Mouse (Mus musculus) thymus, postnatal 0 days (tissue): ENCODE data around the gene Vstm5. TPM values are rescaled to one million over a fixed set of nuclear protein-coding genes. Genes with fewer than 3 reads are reported as not detected.
"Not testable (repeated sequence)": the region's sequence is repeated elsewhere in the genome, so short reads cannot be mapped to it uniquely, and the experiment has no call there.

Experiments
- DNase-seq: peaks from one replicate; pipeline ENCODE4 v3.0.0-alpha.2; 2015; ENCODE audit warnings: low spot score
- polyA plus RNA-seq: library from polyadenylated mRNA; unstranded; fragments of >200 nt; fragmentation: Nextera tagmentation; extraction: Ambion mirVana; gene quantifications from 2 replicates; pipeline ENCODE4 v1.2.1, GENCODE M21; 2015

Gene Vstm5
- polyA plus RNA-seq, 1 experiment from 2014 or later = 0.65 TPM

DNA sequence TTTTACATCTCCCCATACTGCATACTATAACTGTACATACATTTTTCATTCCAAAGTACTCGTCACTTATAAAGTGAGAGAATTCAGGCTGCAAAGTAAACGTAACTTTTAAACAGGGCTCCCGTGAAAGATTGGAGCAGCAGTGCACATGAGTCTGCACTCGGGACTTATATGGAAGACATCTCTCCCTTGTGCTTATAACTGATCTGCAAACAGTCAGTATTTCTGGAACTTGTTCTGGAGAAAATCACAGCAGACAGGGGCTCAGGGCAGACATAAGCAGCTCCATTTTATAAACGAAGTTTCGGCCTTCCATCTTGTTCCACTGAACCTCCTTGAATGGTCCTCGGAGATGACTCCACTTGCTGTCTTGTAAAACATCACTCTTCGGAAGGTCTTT lies 23.1 kb downstream of the Vstm5 start:
- no peak for DNase-seq

DNA sequence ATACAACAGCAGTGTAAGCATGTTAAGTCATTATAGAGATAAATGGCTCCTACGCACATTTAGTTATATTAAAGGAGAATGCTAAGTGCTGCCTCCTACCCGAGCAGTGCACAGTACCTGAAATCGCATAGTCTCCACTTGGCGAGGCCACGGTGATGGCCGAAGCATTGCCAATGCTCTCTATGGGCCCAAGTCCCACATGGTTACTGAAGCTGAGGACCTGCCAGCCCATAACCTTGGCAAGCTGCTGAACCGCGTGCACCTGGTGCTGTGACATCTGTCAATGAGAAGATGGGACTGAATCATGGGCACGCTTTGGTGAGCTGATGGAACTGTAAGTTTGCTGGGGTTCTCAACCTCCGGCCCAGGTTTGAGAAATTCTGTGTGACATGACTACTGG lies 24.6 kb downstream of the Vstm5 start:
- DNase-seq = no peak

DNA sequence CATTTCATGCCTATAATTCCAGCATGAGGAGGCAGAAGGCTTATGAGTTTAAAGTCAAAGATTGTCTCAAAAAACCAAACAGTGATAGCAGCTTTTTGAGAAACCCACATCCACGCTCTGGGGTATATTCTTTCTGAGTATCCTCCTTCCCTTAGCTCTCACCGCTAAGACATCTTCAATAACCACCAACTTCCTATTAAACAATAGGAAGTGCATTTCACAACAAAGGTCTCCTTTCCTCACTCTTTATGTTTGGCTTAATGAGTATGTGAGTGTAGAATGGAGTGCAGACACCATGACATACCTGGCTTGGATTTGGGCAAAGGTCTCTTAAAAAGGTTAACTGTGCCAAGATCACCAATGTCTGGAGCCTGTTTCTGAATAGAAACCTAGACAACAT lies 35.1 kb downstream of the Vstm5 start:
- no peak for DNase-seq

- DNase-seq = no peak
These were observed 38.0 kb downstream of the Vstm5 start for GRCm38 (mm10) chr9:15276855-15277254.

GRCm38 (mm10) chr9:15278343-15278742 lies 39.5 kb downstream of the Vstm5 start:
- no peak for DNase-seq

DNA sequence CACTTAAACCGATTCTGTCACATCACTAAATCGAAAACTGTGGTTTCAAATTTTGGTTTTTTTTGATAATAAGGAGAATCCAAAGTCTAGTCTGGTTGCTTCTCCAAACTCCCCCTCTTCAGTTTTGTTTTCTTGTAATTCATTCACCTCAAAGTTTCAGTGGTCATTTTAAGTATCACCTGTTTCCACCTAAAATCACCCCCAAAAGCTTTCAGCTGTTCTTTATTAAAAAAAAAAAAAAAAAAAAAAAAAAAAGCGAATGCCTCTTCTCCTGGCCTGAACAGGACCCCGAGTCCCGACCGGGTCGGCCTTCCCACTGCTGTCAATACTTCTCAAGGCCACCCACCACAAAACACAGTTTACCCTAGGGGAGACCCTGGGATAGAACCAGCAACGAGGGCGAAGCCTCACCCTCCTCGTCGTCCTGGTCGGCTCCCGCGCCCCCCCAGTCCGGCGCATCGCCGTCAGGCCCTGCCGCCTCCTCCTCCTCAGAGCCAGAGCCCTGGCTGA lies 40.3 kb downstream of the Vstm5 start:
- DNase-seq = no peak

DNA sequence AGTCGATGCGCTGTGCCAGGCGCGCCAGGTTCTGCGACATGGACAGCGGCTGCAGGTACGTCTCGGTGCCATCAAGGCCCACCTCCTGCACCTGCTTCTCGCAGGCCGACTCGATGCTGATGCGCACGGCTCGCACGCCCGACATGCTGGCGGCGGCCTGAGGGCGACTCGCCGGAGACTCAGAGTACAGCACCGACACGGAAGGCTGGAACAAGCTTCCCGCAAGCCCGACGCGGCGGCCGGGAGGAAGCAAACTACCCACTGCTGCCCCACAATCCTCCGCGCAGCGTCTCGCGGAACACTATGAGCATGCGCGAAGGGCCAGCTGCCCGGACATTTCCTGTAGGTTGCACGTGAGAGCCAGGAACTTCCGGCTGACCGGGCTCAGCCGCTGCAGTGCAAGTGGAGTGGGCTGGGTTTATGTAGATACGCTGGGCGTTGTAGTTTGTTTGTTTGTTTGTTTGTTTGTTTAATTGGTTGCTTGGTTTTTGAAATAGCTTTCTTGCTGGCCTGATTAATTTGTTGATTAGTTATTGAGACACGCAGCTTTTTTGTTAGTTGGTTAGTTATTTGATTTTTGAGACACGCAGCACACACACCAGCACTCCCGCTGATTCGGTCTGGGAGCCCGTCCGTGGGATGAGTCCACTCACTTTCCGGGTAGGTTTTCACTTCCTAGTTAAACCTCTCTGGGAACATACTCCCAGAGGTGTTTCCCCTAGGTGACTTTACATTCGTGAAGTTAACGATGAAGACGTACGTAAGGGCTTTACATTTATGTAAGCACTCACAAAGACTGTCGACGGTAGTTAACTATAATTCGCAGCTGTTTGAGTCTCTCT lies 41.0 kb downstream of the Vstm5 start, which contains the start of gene Med17:
TSS of gene Med17 (minus strand) at position 283 of the 842 bp plus-strand sequence.
- peak; percentile 95 for DNase-seq

GRCm38 (mm10) chr9:15280491-15280879 lies 41.6 kb downstream of the Vstm5 start:
- no peak for DNase-seq

GRCm38 (mm10) chr9:15285443-15285842 lies 46.6 kb downstream of the Vstm5 start:
- DNase-seq = peak; percentile 21

DNA sequence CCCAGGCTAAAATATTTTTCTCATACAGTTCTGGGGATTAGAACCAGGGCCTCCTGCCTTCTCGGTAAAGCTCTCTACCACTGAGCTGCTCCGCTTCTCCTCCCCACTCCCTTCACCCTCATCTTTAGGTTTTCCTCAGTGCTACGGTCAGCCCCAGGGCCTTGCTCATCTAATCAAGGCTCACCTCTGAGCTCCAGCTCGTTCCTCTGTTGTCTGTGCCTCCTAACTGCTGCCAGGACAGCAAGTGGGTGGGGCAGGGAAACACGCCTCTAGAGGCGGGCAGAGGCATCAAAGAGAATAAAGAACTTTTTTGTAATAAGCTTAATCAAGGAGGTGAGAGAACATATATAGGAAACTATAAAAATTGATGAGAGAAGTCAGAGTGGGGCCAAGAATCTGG lies 49.0 kb downstream of the Vstm5 start:
- no peak for DNase-seq

DNA sequence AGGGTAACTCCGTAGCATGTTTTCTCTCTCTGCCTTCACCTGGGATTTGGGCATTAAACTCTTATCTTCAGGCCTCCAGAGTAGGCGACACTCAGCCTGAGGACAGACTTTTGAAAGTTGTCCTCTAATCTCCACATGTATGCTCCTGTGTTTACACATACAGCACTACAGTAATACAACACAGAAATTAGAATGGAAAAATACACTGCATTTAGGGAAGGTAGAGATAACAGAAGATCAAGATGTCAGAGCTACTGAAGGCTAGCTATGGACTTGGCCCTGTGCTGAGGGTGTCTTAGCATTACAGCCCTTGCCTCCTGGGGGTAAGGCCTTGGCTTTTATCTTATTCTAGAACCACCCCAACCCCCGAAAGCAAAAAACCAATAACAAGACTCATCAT lies 49.6 kb downstream of the Vstm5 start:
- no peak for DNase-seq

DNA sequence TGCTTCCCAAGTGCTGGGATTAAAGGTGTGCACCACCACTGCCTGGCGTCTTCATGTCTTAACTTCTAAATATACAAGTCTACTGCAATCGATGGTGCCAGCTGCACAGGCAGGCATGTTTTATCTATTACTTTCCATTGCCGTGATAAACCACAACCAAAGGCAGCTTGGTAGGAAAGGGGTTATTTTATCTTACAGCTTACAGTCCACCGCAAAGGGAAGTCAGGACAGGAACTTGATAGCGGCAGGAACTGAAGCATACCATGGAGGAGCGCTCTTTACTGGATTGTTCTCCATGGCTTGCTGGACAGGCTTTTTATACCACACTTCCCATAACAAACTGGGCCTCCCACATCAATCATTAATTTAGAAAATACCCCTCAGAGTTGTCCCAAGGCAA lies 50.4 kb downstream of the Vstm5 start:
- no peak for DNase-seq

DNA sequence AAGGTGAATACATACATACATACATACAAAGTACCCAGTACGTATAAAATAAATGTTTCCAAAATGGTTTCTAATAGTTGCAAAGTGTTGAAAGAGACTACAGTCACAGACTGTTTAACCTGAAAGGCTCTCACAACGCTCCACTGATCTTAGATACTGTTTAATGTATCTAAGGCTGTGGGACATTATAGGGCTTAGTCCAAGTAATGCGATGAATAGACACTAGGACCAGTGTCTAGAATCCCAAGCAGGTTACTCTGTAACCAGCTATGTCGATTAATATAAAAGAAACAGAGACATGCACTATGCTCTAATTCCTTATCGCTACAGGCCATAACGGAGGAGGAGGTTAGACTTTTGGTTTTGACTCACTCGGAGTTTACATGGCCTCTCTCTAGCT lies 58.3 kb downstream of the Vstm5 start:
- no peak for DNase-seq

DNA sequence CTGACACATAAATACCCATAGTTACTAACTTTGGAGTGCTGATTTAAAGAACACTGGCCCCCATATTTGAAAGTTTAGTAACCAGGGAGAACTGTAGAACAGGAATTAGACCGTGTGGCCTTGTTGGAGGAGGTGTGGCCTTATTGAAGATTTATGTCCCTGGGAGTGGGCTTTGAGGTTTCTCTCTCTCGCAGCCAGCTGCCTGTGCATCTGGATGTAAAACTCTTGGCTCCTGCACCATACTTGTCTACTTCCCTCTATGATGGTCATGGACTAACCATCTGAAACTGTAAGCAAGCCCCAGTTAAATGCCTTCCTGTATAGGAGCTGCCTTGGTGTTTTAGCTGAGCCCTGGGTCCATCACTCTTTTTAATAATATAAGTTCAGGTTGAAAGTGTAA lies 59.6 kb downstream of the Vstm5 start:
- no peak for DNase-seq

- DNase-seq = no peak
These were observed 61.2 kb downstream of the Vstm5 start for GRCm38 (mm10) chr9:15300056-15300455.

GRCm38 (mm10) chr9:15301399-15301798 lies 62.6 kb downstream of the Vstm5 start:
- no peak for DNase-seq

DNA sequence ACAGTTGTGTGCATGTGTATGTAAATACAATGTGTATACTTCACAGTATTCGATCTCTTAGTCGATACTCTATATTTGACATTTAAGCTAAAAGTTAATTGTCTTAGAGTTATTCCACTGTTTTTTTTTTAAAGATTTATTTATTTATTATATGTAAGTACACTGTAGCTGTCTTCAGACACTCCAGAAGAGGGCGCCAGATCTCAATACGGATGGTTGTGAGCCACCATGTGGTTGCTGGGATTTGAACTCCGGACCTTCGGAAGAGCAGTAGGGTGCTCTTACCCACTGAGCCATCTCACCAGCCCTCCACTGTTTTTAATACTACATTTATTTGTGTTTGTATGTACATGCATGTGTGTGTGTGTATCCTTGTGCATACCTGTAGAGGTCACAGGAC lies 63.2 kb downstream of the Vstm5 start:
- DNase-seq = not testable (repeated sequence)

- no peak for DNase-seq
These were observed 64.0 kb downstream of the Vstm5 start for GRCm38 (mm10) chr9:15302881-15303280.

- peak; percentile 95 for DNase-seq
These were observed 66.9 kb downstream of the Vstm5 start, which contains the start of gene Taf1d for GRCm38 (mm10) chr9:15305503-15306397. Taf1d (plus strand) TSS chr9:15306214.

DNA sequence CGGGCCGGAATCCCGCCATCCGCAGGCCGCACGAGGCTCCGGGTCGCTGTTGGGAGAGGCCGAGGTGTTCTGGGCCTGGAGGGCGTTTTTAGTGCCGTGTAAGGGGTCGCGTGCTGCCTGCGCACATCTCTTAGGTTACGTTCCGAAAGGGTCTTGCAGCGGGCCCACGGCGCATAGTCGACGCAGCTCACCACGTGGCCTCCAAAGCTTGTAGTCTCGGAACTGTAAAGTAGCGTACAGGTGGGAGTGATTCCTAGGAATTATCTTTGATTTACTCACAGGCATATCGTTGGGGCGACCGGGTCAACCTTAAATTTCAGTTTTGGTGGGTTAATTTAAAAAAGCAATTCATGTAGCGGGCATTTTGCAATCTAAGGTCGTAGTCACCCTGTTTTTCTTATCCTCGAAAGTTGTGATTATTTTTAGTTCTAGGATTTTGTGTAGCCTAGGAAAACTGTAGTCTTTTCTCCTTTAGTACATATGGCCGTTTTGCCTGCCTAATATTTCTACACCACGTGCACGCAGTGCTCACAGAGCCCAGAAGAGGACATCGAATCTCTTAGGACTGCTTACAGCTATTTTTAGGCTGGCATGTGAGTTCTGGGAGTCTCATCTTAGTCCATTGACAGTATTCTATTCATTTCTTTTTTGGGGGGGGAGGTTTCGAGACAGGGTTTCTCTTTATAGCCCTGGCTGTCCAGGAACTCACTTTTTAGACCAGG lies 67.7 kb downstream of the Vstm5 start, which contains the start of gene 4931406C07Rik:
TSS of gene 4931406C07Rik (minus strand) at position 51 of the 722 bp plus-strand sequence.
- DNase-seq = no peak

- DNase-seq = no peak
These were observed 68.4 kb downstream of the Vstm5 start for GRCm38 (mm10) chr9:15307257-15307656.
